Mouse (Mus musculus): ENCODE results near the gene Ess2. TPM values are rescaled to one million over a fixed set of nuclear protein-coding genes. Genes with fewer than 3 reads are reported as not detected.

The Ess2 gene
- polyA plus RNA-seq, 1 experiment from 2014 or later = 41.8 TPM

- 45% methylated on average over 3 of the region's 3 CpGs for WGBS
- H3K27me3 ChIP-seq (replicated peaks; ENCODE audit: control insufficient read depth, insufficient read depth, low read length) = no peaks in the 10 kb centered on the region
- no peak for ATAC-seq
- no peak overlapping the region for H3K9ac ChIP-seq (ENCODE audit: low read depth, low read length)
- peaks cover 16% of the 10 kb centered on the region for H3K4me1 ChIP-seq (ENCODE audit: control insufficient read depth, insufficient read depth, low read depth, low read length)
- no peaks in the 10 kb centered on the region for H3K36me3 ChIP-seq (ENCODE audit: control insufficient read depth, insufficient read depth, low read length)
- H3K9me3 ChIP-seq (ENCODE audit: control insufficient read depth, low read length) = no peaks in the 10 kb centered on the region
- no peak overlapping the region for H3K27ac ChIP-seq (ENCODE audit: low read depth, low read length)
- no peak overlapping the region for H3K4me3 ChIP-seq (ENCODE audit: low read length)
- no peak overlapping the region for H3K4me2 ChIP-seq (ENCODE audit: low read length)
Measured at GRCm38 (mm10) chr16:17892606-17893005, 18.5 kb downstream of the Ess2 start.

- ATAC-seq = peak; percentile 97
- H3K4me2 ChIP-seq (ENCODE audit: low read length) = peak within 1 kb of the TSS; percentile 93
- H3K4me3 ChIP-seq (ENCODE audit: low read length) = peak within 1 kb of the TSS; percentile 98
- no peaks in the 10 kb centered on the region for H3K36me3 ChIP-seq (ENCODE audit: control insufficient read depth, insufficient read depth, low read length)
- no peaks in the 10 kb centered on the region for H3K27me3 ChIP-seq (replicated peaks; ENCODE audit: control insufficient read depth, insufficient read depth, low read length)
- peak within 1 kb of the TSS; percentile 97 for H3K27ac ChIP-seq (ENCODE audit: low read depth, low read length)
- H3K9ac ChIP-seq (ENCODE audit: low read depth, low read length) = peak within 1 kb of the TSS; percentile 99
- H3K4me1 ChIP-seq (ENCODE audit: control insufficient read depth, insufficient read depth, low read depth, low read length) = peaks cover 21% of the 10 kb centered on the region
- WGBS = under 1% methylated on average over 38 of the region's 38 CpGs
- no peaks in the 10 kb centered on the region for H3K9me3 ChIP-seq (ENCODE audit: control insufficient read depth, low read length)
Measured at GRCm38 (mm10) chr16:17891567-17891959, 19.6 kb downstream of the Ess2 start, which contains the start of gene Gm20518. TSS of gene Gm20518 (minus strand) at chr16:17891671.

- H3K9ac ChIP-seq (ENCODE audit: low read depth, low read length) = peak overlapping the region; percentile 99
- peak overlapping the region; percentile 98 for H3K4me3 ChIP-seq (ENCODE audit: low read length)
- ATAC-seq = peak; percentile 75
- no peaks in the 10 kb centered on the region for H3K27me3 ChIP-seq (replicated peaks; ENCODE audit: control insufficient read depth, insufficient read depth, low read length)
- WGBS = under 1% methylated on average over 37 of the region's 44 CpGs
- H3K4me2 ChIP-seq (ENCODE audit: low read length) = peak overlapping the region; percentile 93
- peaks cover 23% of the 10 kb centered on the region for H3K4me1 ChIP-seq (ENCODE audit: control insufficient read depth, insufficient read depth, low read depth, low read length)
- no peaks in the 10 kb centered on the region for H3K9me3 ChIP-seq (ENCODE audit: control insufficient read depth, low read length)
- H3K27ac ChIP-seq (ENCODE audit: low read depth, low read length) = peak overlapping the region; percentile 97
- no peaks in the 10 kb centered on the region for H3K36me3 ChIP-seq (ENCODE audit: control insufficient read depth, insufficient read depth, low read length)
Measured at GRCm38 (mm10) chr16:17890917-17891566, 20.1 kb downstream of the Ess2 start.

GRCm38 (mm10) chr16:17890342-17890727 lies 20.8 kb downstream of the Ess2 start:
- Histone ChIP-seq H3K4me1 (ENCODE audit: control insufficient read depth, insufficient read depth, low read depth, low read length) (peaks cover 24% of the 10 kb centered on the region), H3K4me2 (ENCODE audit: low read length) (peak overlapping the region; percentile 93), H3K27ac (ENCODE audit: low read depth, low read length) (no peak overlapping the region), H3K27me3 (replicated peaks; ENCODE audit: control insufficient read depth, insufficient read depth, low read length) (no peaks in the 10 kb centered on the region), H3K9ac (ENCODE audit: low read depth, low read length) (peak overlapping the region; percentile 99), H3K4me3 (ENCODE audit: low read length) (peak overlapping the region; percentile 98), H3K36me3 (ENCODE audit: control insufficient read depth, insufficient read depth, low read length) (no peaks in the 10 kb centered on the region), H3K9me3 (ENCODE audit: control insufficient read depth, low read length) (no peaks in the 10 kb centered on the region)
- WGBS = 37% methylated on average over 2 of the region's 2 CpGs
- no peak for ATAC-seq

GRCm38 (mm10) chr16:17889689-17890341 lies 21.3 kb downstream of the Ess2 start:
- 77% methylated on average over 6 of the region's 6 CpGs for WGBS
- no peak for ATAC-seq
- no peak overlapping the region for H3K27ac ChIP-seq (ENCODE audit: low read depth, low read length)

GRCm38 (mm10) chr16:17884116-17884515 lies 27.0 kb downstream of the Ess2 start:
- ATAC-seq = no peak
- 90% methylated on average over 6 of the region's 6 CpGs for WGBS
- no peak overlapping the region for H3K9ac ChIP-seq (ENCODE audit: low read depth, low read length)

More at GRCm38 (mm10) chr16:17889689-17890341, 21.3 kb downstream of the Ess2 start:
- no peaks in the 10 kb centered on the region for H3K36me3 ChIP-seq (ENCODE audit: control insufficient read depth, insufficient read depth, low read length)
- peak overlapping the region; percentile 99 for H3K9ac ChIP-seq (ENCODE audit: low read depth, low read length)
- no peaks in the 10 kb centered on the region for H3K27me3 ChIP-seq (replicated peaks; ENCODE audit: control insufficient read depth, insufficient read depth, low read length)
- peak overlapping the region; percentile 93 for H3K4me2 ChIP-seq (ENCODE audit: low read length)
- no peaks in the 10 kb centered on the region for H3K9me3 ChIP-seq (ENCODE audit: control insufficient read depth, low read length)
- peak overlapping the region; percentile 98 for H3K4me3 ChIP-seq (ENCODE audit: low read length)
- H3K4me1 ChIP-seq (ENCODE audit: control insufficient read depth, insufficient read depth, low read depth, low read length) = peaks cover 24% of the 10 kb centered on the region

GRCm38 (mm10) chr16:17882196-17882595 lies 29.0 kb downstream of the Ess2 start:
- Histone ChIP-seq H3K27ac (ENCODE audit: low read depth, low read length) (no peak overlapping the region), H3K4me2 (ENCODE audit: low read length) (no peak overlapping the region), H3K9ac (ENCODE audit: low read depth, low read length) (no peak overlapping the region), H3K36me3 (ENCODE audit: control insufficient read depth, insufficient read depth, low read length) (0 out of 2 replicates have a peak, but pooled peaks cover under 1% of the 10 kb centered on the region), H3K27me3 (replicated peaks; ENCODE audit: control insufficient read depth, insufficient read depth, low read length) (no peaks in the 10 kb centered on the region), H3K4me3 (ENCODE audit: low read length) (no peak overlapping the region), H3K9me3 (ENCODE audit: control insufficient read depth, low read length) (no peaks in the 10 kb centered on the region), H3K4me1 (ENCODE audit: control insufficient read depth, insufficient read depth, low read depth, low read length) (peaks cover 7% of the 10 kb centered on the region)
- ATAC-seq = no peak

More at GRCm38 (mm10) chr16:17884116-17884515, 27.0 kb downstream of the Ess2 start:
- H3K9me3 ChIP-seq (ENCODE audit: control insufficient read depth, low read length) = no peaks in the 10 kb centered on the region
- no peak overlapping the region for H3K4me2 ChIP-seq (ENCODE audit: low read length)
- no peak overlapping the region for H3K4me3 ChIP-seq (ENCODE audit: low read length)
- H3K27ac ChIP-seq (ENCODE audit: low read depth, low read length) = no peak overlapping the region
- peaks cover 7% of the 10 kb centered on the region for H3K4me1 ChIP-seq (ENCODE audit: control insufficient read depth, insufficient read depth, low read depth, low read length)
- H3K36me3 ChIP-seq (ENCODE audit: control insufficient read depth, insufficient read depth, low read length) = no peaks in the 10 kb centered on the region
- no peaks in the 10 kb centered on the region for H3K27me3 ChIP-seq (replicated peaks; ENCODE audit: control insufficient read depth, insufficient read depth, low read length)

GRCm38 (mm10) chr16:17879571-17879970 lies 31.6 kb downstream of the Ess2 start:
- Histone ChIP-seq H3K4me3 (ENCODE audit: low read length) (no peak overlapping the region), H3K36me3 (ENCODE audit: control insufficient read depth, insufficient read depth, low read length) (0 out of 2 replicates have a peak, but pooled peaks cover 2% of the 10 kb centered on the region), H3K9ac (ENCODE audit: low read depth, low read length) (no peak overlapping the region), H3K4me2 (ENCODE audit: low read length) (no peak overlapping the region), H3K27me3 (replicated peaks; ENCODE audit: control insufficient read depth, insufficient read depth, low read length) (no peaks in the 10 kb centered on the region), H3K9me3 (ENCODE audit: control insufficient read depth, low read length) (no peaks in the 10 kb centered on the region), H3K27ac (ENCODE audit: low read depth, low read length) (no peak overlapping the region), H3K4me1 (ENCODE audit: control insufficient read depth, insufficient read depth, low read depth, low read length) (no peaks in the 10 kb centered on the region)
- ATAC-seq = no peak
- WGBS = 91% methylated on average over 4 of the region's 4 CpGs

GRCm38 (mm10) chr16:17876096-17876495 lies 35.1 kb downstream of the Ess2 start:
- Histone ChIP-seq H3K36me3 (ENCODE audit: control insufficient read depth, insufficient read depth, low read length) (peaks cover 11% of the 10 kb centered on the region; the same call in 1 of the 2 replicates), H3K9ac (ENCODE audit: low read depth, low read length) (no peak overlapping the region), H3K27ac (ENCODE audit: low read depth, low read length) (no peak overlapping the region), H3K27me3 (replicated peaks; ENCODE audit: control insufficient read depth, insufficient read depth, low read length) (no peaks in the 10 kb centered on the region), H3K4me1 (ENCODE audit: control insufficient read depth, insufficient read depth, low read depth, low read length) (no peaks in the 10 kb centered on the region), H3K4me3 (ENCODE audit: low read length) (no peak overlapping the region), H3K4me2 (ENCODE audit: low read length) (no peak overlapping the region), H3K9me3 (ENCODE audit: control insufficient read depth, low read length) (no peaks in the 10 kb centered on the region)
- ATAC-seq = no peak
- WGBS = 97% methylated on average over 1 of the region's 1 CpGs
